Mouse (Mus musculus): ENCODE measurements around the gene Tcf7l2.

Tcf7l2 gene

GRCm38 (mm10) chr19:55836930-55837687, 95.5 kb downstream of the Tcf7l2 start:
- no peak for DNase-seq

- DNase-seq, result no peak
Observed at GRCm38 (mm10) chr19:55837924-55838323, 96.3 kb downstream of the Tcf7l2 start.

GRCm38 (mm10) chr19:55838389-55839035, 96.9 kb downstream of the Tcf7l2 start:
- no peak for DNase-seq

DNA sequence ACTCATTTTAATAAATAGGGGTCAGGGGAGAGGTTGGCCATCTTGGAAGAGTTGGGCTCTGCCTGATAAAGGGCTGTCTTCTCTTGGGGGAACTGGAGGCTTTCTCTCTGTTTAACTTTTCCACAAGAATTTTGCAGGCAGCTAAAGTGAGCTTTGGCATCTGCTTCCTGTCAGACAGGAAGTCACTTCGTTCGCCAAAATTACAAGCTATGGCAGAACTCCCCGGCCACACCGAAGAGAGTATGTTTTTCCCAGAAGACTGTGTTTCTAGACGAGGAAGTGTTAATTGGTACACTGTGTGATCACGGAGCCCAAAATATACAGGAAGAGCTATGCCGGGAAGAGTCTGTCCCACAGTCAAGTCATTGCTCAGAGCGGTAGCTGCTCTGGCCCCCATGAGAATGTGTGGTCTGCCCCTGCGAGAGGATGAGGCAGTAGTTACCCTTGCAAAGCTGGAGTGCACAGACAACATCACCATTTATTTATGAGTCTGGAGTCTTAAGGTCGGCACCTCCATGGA, 97.5 kb downstream of the Tcf7l2 start:
- no peak for DNase-seq

- DNase-seq, result no peak
Observed at GRCm38 (mm10) chr19:55840499-55841121, 99.0 kb downstream of the Tcf7l2 start.

DNA sequence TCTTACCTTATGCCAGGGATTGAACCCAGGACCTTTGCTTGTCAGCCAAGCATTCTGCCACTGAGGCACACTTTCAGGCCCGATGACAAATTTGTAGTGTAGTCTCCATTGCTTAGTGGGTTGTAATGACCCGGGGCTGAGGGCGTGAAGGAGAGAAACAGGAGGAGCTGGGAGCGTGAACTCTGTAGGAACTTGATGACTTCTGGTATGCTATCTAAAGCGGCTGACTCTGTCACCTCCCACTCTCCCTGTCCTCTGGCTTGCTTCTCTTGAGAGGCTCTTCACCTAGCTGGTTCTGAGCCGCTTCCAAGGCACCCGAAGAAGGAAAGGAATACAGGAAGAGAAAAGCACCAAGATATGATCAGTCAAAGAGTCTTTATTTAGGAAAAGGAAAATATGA, 100.4 kb downstream of the Tcf7l2 start:
- no peak for DNase-seq

DNA sequence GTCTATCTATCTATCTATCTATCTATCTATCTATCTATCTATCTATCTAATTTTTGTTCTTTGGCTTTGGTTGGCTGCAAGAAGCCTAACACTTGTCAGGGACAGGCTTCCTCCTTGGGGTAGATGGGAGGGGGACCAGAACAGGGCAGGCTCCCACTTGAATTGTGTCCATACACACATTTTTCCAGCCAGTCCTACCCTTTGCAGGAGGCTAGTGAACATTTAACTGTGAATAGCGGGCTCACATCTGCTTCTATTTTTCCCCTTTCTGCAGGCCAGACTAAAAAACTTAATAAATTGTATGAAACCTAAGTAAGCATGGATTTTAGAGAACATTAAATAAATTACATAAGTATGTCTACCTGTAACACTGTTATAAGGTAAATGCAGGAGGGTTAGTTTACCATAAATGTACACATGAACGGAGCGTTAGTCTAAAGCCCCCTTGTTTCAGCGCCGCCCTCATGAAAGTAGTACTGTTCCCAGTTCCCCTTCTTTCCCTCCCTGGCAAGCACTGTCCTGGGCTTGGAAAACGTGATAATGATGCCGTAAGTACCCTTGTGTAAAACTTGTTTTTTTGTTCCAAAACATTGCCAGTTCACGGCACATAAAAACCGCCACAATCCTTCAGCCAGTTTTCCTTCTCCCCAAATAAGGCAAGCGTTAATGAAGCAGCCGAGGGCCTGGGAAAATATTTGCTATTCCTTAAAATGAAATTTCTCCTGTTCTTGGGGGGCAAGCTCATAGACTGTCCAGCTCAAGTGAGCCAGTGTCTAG, 101.7 kb downstream of the Tcf7l2 start:
- no peak for DNase-seq

DNA sequence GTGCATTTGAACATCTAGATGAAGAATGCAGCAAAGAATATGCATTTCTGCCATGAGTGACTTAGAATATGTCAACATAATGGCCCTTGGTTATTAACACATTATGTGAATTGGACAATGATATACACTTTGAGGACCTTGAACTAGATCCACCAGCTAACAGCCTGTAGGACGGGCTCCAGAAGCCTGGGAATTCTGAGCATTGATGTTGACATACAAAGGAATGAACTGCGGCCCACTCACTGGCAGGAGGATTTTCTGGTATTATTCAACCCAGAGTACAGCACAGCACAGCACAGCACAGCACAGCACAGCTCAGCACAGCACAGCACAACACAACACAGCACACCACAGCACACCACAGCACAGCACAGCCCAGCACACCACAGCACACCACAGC, 104.1 kb downstream of the Tcf7l2 start:
- DNase-seq, result no peak

GRCm38 (mm10) chr19:55846256-55846655, 104.6 kb downstream of the Tcf7l2 start:
- DNase-seq, result no peak

GRCm38 (mm10) chr19:55847043-55847442, 105.4 kb downstream of the Tcf7l2 start:
- DNase-seq, result no peak

DNA sequence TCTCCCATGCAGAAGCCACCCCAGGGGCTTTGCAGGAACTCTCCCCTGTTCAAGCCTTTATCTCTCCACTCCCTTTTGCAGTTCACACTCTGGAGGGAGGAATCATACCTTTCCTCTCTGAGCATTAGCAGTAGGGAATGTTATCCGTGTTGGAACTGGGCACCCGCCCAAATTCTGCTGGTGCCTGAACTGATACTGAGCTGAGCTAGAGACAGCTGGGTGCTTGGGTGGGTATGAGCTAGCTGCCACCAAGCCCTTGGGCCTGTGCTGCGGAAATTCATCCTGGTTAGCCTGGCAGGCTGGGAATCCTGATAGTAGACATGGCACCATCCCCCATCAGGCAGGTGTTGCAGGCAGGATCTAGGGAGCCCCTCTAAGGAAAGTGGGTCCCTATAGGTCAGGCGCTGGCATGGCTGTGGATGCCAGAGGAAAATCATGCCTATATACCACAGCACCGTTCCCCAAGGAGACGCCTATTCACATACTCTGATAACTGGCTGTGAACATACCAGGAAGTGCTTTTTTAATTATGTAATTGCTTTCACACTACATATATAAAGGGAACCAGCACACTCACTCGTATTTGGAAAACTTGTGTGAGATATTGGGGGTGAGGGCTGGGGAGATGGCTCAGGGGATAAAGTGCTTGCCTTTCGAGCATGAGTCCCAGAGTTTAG, 108.9 kb downstream of the Tcf7l2 start:
- DNase-seq, result no peak

DNA sequence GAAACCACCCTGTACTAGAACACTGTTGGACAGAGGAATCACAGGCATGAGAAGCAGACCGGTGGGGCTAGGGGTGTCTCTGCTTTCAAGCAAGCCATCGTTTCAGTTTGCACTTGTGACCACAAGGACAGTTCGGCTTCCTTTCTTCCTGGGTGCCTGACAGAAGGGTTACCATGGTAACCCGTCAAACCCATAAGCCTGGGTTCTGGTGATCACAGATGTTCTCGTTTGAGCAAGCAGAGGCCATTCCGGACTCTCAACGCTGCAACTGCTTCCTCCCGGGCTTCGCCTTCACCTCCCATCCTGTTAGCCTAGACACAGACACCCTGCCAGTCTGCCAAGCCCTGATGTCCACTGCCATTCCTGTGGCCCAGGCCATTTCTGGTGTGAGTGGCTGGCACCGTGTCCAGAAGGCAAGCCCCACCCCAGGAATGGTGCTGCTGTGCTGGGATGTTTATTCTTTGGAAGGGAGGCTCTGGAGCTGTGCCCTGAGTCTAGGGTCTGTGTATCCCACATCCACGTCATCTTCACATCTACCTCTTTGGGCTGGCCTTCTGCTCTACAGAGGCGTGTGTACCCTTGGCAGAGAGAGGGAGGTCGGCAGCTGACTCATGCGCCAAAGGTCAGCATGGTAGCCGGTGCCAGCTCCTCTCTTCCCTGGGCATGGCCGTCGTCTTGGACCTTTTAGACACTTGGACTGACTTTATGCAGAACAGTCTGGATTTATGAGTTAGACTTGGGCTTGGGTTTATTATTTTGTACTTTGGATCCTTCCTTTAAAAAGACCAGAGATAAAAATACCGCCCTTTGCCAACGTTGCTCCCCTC, 110.1 kb downstream of the Tcf7l2 start:
- DNase-seq, result no peak

DNA sequence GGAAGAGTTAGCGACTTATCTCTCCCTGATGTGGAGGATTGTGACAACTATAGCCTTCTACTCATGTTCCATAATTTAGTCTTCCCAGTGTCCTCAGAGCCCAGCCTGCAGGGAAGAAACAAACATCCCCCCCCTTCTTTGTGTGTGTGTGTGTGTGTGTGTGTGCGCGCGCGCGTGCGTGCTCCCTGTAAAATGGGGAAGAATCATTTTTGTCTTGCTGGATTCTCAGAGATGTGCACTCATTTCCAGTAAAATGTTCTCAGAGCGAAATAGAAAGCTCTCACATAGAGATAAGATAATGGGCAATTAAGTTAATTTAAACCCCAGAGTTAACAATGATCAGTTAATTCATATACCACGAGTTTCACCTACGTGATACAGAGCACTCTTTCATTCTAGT, 112.8 kb downstream of the Tcf7l2 start:
- DNase-seq, result no peak

DNA sequence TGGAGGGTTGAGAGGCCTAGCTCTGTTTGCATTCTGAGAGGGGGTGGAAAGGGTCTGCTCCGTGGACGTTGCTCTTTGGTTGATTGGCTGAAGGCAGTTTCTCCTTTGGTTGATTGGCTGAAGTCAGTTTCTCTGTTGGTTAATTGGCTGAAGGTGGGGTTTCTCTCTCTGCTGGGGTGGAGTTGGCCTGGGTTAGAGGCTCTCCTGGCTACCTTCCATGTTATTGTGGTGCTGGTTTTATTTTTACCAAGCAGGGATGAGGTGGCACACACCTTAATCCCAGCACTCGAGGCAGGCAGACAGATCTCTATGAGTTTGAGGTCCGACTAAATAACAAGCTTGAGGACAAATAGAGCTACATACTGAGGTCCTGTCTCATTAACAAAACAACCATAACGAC, 114.0 kb downstream of the Tcf7l2 start:
- DNase-seq, result no peak

GRCm38 (mm10) chr19:55857328-55857727, 115.7 kb downstream of the Tcf7l2 start:
- DNase-seq, result no peak

DNA sequence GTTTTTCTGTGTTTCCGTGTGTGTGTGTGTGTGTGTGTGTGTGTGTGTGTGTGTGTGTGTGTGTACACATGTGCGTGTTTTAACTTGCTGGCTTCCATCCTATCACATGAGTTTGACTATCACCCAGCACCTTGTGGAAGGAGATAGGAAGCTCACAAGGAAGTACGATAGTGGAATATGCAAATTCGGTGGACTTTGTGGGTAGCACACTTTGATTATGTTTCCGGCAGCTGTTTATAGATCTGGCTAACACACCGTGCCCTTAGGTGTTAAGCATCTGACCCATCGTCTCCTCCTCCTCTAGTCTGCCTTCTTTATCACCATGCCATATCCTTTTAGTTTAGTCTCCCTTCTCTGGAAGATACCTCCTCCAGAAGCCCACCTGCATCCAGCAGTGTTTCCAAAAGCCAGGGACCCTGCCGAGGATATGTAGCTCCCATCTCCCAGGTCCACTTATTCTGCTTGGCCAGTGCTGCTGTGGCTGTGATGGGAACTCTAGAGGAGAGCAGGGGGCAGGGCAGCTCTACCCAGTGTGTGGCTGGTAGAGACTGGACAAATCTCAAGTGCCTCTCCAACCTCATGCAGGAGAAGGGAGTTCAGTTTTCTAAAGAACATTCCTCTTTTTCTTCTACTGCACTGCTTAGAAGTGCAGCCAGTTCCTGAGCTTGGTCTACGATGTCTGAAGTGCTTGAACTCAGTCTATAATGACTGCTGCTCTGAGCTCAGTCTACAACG, 118.6 kb downstream of the Tcf7l2 start:
- peak; percentile 52 to 58 for DNase-seq

DNA sequence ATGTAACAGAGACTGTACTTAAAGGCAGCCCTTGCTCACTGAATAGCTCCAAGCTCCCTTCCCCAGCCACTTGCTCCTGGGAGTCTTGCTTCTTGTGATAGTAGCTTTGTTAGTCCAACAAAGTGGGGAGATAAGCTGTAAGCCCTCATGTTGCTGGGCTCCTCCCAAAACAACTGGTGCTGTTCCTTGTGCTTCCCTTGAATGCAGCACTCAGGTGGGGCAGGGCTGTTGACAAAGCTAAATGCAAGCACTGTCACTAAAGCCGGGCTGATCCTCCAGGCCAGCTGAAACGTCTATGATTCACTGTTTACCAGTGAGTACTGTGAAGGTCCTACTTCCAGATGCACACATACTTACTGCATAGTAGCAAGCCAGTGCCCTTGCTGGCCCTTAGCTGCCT, 120.1 kb downstream of the Tcf7l2 start:
- DNase-seq, result no peak

- DNase-seq, result no peak
Observed at GRCm38 (mm10) chr19:55862559-55862958, 120.9 kb downstream of the Tcf7l2 start.

GRCm38 (mm10) chr19:55865049-55865448, 123.4 kb downstream of the Tcf7l2 start:
- no peak for DNase-seq

DNA sequence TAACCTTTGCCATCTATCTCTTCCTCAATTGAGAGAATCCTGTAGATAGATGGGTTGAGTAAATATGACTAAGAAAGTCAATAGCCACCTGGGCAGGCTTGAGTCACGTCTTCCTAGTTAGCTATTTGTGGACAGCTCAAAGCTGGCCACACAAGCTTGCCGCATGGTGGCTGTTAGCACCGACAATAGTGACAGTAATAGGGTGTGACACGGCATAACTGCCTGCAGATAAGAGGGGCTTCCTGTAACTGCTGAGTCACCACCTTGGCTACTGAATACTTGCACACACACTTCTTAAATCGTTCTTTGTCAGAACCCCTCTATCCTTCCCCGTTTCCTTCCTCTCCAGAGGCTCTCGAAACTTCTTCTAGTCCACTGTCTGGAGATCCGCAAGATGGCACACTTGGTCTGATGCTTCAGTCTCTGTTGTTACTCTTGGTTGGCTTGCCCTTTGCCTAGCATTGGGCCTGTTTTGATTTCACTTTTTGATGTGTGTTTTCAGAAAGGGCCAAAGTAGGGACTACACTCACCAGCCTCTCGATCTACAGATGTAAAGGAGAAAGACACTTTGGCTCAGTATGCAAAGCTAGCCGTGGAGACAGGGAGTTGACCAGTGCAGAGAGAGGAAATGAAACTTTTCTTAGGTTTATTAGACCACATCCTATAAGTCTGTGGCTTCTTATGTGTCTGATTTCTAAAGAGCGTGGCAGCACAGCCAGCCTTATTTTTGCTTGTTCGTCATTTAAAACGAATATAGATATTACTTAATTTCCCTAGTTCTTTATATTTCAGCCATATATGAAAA, 124.4 kb downstream of the Tcf7l2 start:
- peak; percentile 52 to 57 for DNase-seq

Measured in B cell, adult 2 months (primary cell).